Mouse (Mus musculus) cerebellum, postnatal 4 days (tissue): ENCODE measurements at regions not wholly inside any gene's neighbourhood (a gene's known extent, or its start where the extent isn't known, plus 50 kb on each side); places are given as distances from the start of the nearest gene placed in this dataset.

ENCODE experiments used
- DNase-seq, 2 experiments: peaks; one replicate each; pipeline ENCODE4 v3.0.0; 2022; ENCODE audit warnings: low spot score in 2 of 2, mixed read lengths in 1 of 2

GRCm38 (mm10) chr9:61135917-61136316 lies 236.2 kb upstream of the Tle3 start:
- no peak for DNase-seq

DNA sequence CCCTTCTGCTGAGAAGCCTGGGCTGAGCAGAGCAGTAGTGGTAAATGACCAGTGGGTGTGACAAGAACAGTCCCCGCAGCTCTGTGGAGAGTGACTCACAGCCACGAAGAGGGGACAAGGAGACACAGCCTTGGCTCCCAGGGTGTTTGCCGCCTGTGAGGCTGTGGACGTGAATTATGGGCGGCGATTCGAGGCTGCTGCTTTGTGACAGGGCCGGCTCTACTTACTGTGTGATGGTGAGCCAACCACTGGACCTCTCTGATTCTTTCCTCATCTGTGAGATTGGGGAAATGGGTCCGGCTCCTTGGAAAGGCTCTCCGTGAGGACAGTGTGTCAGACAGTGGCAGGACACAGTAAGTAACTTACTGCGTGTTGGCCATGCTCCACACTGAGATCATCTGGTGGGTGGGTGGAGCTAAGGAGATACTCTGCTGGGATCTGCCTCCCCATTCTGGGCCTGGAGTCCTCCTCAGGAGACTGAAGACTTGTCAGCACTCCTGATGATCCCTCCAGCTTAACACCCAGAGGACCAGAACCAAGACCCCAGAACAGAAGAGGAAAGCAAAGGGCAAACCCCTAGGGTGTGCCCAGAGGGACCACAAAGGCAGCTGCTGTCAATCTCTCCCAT lies 233.3 kb upstream of the Tle3 start:
- no peak for DNase-seq

GRCm38 (mm10) chr9:61143101-61143500 lies 229.1 kb upstream of the Tle3 start:
- DNase-seq: no peak

DNA sequence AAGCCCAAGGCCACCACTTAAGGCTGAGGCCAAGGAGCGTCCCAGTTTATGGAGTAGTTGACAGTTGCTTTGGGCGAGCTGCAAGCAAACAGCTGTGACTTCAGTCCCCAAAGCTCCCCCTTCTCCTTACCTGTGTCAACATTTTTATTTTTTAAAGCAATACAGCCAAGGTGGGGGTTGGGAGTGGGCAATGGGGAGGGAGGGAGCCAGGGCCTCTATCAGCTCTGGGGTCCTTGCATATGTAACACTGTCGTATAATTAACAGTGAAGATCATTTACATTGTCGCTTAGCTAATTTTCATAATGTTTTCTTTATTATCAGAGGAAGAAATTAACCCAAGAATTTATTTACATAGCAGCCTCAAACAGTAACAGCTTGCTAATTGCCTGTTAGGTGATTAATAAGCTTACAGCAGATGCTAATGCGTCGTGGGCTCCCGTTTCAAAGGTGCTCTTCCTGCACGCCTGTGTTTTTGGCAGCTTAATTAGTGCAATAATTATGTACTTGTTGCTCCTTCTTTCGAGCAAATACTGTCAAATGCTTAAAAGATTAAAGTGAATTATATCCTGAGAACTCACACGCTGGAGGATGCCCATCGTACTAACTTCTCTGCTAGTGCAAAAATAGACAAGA lies 227.4 kb upstream of the Tle3 start:
- DNase-seq: no peak

DNA sequence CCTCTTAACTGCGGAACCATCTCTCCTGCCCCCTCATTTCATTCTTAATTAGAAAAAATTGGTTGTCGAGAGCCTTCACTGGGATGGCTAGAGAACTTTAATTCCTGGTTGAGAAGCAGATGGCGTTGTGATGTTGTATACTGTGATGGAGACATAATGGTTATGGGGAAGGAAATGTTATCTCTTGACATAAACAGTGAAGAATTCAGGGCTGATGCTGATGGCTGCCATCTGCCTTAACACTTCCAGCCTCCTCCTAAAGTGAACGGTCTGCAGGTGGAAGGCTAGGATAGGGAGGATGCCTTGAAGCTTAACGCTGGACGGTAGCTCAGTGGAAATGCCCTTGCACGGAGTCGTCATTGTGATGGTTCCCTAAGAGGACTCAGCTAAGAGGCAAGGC lies 226.4 kb upstream of the Tle3 start:
- DNase-seq: no peak

GRCm38 (mm10) chr9:61151201-61151600 lies 221.0 kb upstream of the Tle3 start:
- DNase-seq: no peak

- no peak for DNase-seq
Measured at GRCm38 (mm10) chr9:61151901-61152337, 220.2 kb upstream of the Tle3 start.

DNA sequence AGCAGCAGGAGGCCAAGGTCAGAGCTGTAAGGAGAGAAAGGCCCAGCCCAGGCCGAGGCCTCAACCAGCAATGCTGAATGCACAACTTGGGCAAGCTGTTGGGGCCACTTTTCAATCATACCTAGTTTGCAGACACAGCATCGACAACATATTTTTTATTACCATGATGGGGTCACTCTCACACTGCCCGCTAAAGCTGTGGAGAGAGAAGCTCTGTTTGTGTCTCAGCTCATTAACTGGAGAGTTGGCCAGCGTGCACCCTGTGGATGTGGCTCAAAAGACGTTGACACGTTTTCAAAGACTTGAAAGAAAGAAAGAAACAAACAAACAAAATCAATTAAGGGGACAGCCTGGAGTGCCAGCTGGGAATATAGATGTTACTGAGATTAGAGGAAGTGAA lies 217.4 kb upstream of the Tle3 start:
- DNase-seq: no peak

DNA sequence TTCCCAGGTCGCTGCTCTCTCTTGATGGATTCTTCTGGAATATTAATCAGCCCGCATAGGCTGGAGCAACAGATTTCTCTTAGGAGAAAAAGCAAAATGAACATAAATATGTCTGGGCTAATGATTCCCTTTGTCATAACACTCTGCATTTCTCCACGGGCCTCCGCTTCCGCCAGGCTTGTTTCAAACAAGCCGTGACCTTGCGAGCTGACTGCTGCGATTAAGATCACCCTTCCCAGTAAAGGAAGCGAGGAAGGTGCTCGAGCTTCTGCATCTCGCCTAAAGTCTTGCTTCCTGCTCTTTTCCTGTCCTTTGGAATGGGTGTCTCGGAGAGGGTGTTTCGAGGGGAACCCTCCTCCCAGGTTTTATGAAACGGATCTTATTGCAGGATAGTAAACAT lies 216.3 kb upstream of the Tle3 start:
- no peak for DNase-seq

DNA sequence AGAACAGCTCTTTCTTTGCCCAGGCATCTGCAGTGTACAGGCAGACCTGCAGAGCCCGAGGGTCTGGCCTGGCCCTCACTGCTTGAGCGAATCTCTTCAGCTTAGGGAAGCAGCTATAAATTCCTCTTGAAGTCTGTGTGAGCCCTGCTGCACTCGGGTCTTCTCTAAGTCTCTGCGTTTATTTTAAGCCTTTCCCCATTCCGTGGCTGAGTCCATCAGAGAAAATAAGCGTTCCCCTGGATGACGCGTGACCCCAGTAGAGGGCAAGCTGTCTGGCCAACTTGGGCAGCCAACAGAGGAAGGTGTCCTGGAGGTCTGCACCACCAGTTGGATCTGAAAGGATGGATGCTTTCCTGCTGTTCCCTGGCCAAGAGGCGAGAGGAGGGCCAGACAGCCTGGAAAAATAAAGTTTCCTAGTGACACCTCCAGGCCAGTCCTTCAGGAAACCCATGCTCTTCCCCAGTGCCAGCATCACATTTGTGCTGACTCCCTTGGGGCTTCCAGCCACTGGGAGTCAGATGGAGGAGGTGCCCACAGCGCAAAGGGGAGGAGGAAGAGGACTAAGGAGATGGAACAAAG lies 213.9 kb upstream of the Tle3 start:
- no peak for DNase-seq

DNA sequence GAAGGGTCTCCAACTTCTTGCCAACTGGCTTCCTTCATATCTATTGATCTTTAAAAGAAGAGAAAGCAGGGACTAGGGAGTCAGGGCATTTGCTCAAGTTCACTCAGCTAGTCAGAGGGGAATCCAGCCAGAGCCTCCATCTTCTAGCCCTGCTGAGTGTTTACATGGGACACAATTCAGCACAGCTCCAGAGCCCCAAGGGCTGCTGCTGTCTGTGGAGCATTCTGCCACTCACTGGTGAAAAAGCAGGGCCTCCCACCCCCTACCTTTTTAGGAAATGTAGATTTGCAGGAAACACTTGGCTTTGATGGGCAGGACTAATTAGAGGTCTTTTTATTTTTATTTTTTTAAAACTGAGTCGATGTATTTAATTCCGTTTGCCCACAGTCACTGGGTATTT lies 213.0 kb upstream of the Tle3 start:
- no peak for DNase-seq

GRCm38 (mm10) chr9:61159616-61160015 lies 212.6 kb upstream of the Tle3 start:
- no peak for DNase-seq

DNA sequence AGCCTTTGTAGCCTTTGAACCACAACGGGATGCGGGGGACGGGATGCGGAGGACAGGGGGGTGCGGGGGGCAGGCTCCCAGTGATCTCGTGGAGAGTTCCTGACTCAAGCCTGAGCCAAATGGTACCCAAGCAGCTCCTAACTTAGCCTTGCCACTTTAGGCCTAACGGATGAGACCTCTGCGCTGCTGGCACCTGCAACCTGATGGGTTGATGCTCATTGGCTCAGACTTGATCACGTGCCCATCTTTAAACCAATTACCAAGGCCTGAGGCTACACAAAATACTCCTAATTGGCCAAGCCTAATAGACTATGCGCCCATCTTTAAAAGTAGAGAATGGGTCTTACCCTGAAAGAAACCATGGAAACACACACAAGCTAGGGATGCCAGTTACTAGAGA lies 209.3 kb upstream of the Tle3 start:
- no peak for DNase-seq

- no peak for DNase-seq
Measured at GRCm38 (mm10) chr9:61163671-61164288, 208.4 kb upstream of the Tle3 start.

- no peak for DNase-seq
Measured at GRCm38 (mm10) chr9:61164501-61165251, 207.5 kb upstream of the Tle3 start.

GRCm38 (mm10) chr9:61166115-61166514 lies 206.1 kb upstream of the Tle3 start:
- DNase-seq: no peak

DNA sequence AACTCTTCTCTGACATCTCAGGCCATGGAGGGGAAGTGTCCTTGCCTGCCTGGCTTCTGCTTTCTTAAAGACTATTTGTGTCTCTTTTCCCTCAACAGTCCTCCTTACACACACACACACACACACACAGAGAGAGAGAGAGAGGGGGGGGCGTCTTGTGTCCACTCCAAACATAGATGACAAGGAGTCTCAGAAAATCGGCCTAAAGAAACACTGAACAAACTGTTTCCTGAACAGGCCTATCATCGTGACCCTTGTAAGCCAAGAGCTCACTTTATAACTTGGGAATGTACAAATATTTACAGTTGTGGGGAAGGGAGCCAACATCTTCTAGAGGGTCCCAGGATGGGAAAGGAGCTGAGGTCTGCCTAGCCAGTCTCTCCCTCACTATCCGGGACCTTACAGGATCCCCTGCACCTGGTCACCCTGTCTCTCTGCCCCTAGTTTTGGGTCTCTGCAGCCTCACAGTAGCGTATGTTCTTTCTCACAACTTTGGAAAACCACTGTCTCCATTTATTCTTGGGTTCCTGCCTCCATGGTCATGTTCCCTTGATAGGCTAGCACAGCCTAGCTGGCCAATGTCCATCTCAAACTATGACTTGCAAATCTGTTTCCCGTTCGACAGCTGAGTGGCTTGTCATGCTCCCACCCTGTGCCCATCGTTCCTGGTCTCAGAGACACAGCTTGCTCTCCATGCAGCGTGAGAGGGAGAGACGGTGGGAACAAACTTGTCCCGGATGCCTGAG lies 204.9 kb upstream of the Tle3 start:
- no peak for DNase-seq

- no peak for DNase-seq
Measured at GRCm38 (mm10) chr9:61168931-61169330, 203.2 kb upstream of the Tle3 start.

- no peak for DNase-seq
Measured at GRCm38 (mm10) chr9:61169506-61170090, 202.6 kb upstream of the Tle3 start.

- DNase-seq: no peak
Measured at GRCm38 (mm10) chr9:61170921-61171320, 201.2 kb upstream of the Tle3 start.

DNA sequence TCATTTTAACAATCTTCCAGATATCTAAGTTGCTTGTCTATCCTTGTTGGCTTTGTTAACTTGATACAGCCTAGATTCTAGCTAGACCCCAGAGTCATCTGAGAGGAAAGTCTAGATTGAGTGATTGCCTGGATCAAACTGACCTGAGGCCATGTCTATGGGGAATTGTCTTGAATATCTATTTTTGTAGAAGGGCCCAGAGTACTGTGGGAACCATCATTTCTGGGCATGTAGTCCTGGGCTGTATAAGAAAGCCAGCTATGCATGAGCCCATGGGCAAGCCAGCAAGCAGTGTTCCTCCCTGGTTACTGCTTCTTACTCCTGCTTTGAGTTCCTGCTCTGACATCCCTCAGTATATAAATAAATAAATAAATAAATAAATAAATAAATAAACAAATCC lies 199.7 kb upstream of the Tle3 start:
- no peak for DNase-seq
